Mouse (Mus musculus): ENCODE data around the gene Pklr. TPM values are rescaled to one million over a fixed set of nuclear protein-coding genes. Genes with fewer than 3 reads are reported as not detected.

Gene Pklr
- total and polyA plus RNA-seq, 2 experiments from 2014 or later: 0.04 TPM; not detected in 1

DNA sequence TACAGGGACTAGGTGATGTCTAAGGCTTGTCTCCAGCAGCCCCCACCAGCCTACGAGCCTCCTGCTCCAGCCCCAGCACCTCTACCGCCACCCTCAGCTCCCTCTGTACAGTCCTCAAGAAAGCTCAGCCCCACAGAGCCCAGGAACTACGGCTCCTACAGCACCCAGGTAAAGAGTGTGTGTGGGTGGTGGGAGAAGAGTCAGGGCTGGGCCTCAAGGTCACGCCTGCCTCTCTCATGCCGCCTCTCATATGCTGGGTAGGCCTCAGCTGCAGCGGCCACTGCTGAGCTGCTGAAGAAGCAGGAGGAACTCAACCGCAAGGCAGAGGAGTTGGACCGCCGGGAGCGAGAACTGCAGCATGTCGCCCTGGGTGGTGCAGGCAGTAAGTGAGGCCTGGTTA lies 43.1 kb downstream of the Pklr start:
- DNase-seq (ENCODE audit: low spot score) (no peak), ATAC-seq (ENCODE audit: insufficient read depth, low read depth) (no peak)
- no peaks in the 10 kb centered on the region for H3K27me3 ChIP-seq (ENCODE audit: control insufficient read depth, insufficient read depth, low read length)
- peaks cover 16% of the 10 kb centered on the region for H3K4me1 ChIP-seq (ENCODE audit: control insufficient read depth, insufficient read depth)
- peaks cover 59% of the 10 kb centered on the region for H3K36me3 ChIP-seq (replicated peaks; ENCODE audit: control insufficient read depth, insufficient read depth, low read length)
- TF ChIP-seq EP300 (IDR thresholded peaks at IDR 0.05; ENCODE audit: low read depth) (no peak), CTCF (IDR thresholded peaks at IDR 0.05; ENCODE audit: low read depth) (no peak)
- no peak overlapping the region for H3K9ac ChIP-seq (replicated peaks; ENCODE audit: low read depth, low read length)
- H3K4me3 ChIP-seq (ENCODE audit: low read depth, low read length): no peak overlapping the region
- H3K27ac ChIP-seq (ENCODE audit: low read depth): no peak overlapping the region
- WGBS: 88% methylated on average over 11 of the region's 11 CpGs
- no peaks in the 10 kb centered on the region for H3K9me3 ChIP-seq (replicated peaks; ENCODE audit: control insufficient read depth, low read length)
- H3K4me2 ChIP-seq (ENCODE audit: low read depth, low read length): no peak overlapping the region

DNA sequence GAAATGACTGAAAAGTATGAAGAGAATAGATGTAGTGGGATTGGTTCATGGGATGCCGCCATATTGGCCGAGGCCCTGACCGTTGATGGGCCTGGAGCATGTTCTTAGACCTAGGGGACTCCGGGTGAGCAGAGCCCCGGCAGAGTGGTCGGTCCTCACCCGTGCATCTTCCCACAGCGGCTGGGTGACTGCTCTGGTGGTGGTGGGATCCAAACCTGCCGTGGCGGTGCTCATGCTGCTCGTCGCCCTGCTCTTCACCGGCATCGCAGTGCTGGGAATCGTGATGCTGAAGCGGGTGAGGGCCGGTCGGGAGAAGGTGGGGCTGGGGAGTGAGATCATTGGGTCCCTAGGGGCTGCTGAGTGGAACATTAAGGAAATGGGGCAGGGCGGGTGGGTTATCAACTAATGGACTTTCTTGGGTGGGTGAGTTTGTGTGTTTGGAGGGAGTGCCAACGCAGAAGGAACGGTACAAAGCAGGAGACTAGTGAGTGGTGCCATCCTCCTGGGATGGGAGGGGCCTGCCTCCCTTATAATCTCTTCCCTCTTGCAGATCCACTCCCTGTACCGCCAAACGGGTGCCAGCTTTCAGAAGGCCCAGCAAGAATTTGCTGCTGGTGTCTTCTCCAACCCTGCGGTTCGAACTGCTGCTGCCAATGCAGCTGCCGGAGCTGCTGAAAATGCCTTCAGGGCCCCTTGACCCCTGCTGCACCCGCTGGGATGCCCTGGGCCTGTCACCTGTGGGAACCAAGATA lies 46.0 kb downstream of the Pklr start:
- Histone ChIP-seq H3K4me3 (ENCODE audit: low read depth, low read length) (no peak overlapping the region), H3K36me3 (replicated peaks; ENCODE audit: control insufficient read depth, insufficient read depth, low read length) (peaks cover 32% of the 10 kb centered on the region), H3K27me3 (ENCODE audit: control insufficient read depth, insufficient read depth, low read length) (no peaks in the 10 kb centered on the region), H3K4me2 (ENCODE audit: low read depth, low read length) (no peak overlapping the region), H3K4me1 (ENCODE audit: control insufficient read depth, insufficient read depth) (peaks cover 16% of the 10 kb centered on the region), H3K9me3 (replicated peaks; ENCODE audit: control insufficient read depth, low read length) (no peaks in the 10 kb centered on the region), H3K9ac (replicated peaks; ENCODE audit: low read depth, low read length) (no peak overlapping the region), H3K27ac (ENCODE audit: low read depth) (no peak overlapping the region)
- ATAC-seq (ENCODE audit: insufficient read depth, low read depth): no peak
- WGBS: 90% methylated on average over 27 of the region's 27 CpGs
- TF ChIP-seq EP300 (IDR thresholded peaks at IDR 0.05; ENCODE audit: low read depth) (no peak), CTCF (IDR thresholded peaks at IDR 0.05; ENCODE audit: low read depth) (no peak)
- DNase-seq (ENCODE audit: low spot score): no peak

DNA sequence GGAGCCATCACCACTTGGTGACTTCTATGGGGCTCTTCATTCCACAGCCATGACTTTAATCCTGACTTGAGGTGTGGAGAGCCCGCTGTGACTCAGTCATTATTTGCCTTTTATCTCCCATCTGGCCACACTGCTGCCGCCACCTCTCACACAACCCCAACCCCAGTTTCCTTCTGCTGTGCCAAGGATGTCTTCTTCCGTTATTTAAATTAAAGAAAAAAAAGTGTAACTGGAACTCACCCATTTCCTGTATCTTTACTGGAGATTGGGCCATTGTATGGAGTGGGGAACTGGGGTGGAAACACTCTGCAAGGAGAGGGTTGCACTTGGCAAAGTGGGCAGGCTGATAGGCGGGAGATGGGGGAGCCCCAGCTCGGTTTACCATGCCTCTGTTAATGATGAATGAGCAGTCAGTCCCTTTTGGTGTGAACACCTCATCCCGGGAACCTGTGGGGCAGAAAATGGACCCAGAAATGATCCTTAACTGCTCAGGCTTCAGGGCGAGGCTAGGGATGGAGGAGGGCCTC lies 46.7 kb downstream of the Pklr start:
- Histone ChIP-seq H3K4me2 (ENCODE audit: low read depth, low read length) (peak overlapping the region; percentile 96), H3K9me3 (replicated peaks; ENCODE audit: control insufficient read depth, low read length) (no peaks in the 10 kb centered on the region), H3K27me3 (ENCODE audit: control insufficient read depth, insufficient read depth, low read length) (no peaks in the 10 kb centered on the region), H3K36me3 (replicated peaks; ENCODE audit: control insufficient read depth, insufficient read depth, low read length) (peaks cover 32% of the 10 kb centered on the region), H3K27ac (ENCODE audit: low read depth) (no peak overlapping the region), H3K9ac (replicated peaks; ENCODE audit: low read depth, low read length) (no peak overlapping the region), H3K4me1 (ENCODE audit: control insufficient read depth, insufficient read depth) (peaks cover 16% of the 10 kb centered on the region), H3K4me3 (ENCODE audit: low read depth, low read length) (peak overlapping the region; percentile 56)
- 36% methylated on average over 7 of the region's 7 CpGs for WGBS
- TF ChIP-seq EP300 (IDR thresholded peaks at IDR 0.05; ENCODE audit: low read depth): no peak
- no peak for TF ChIP-seq CTCF (IDR thresholded peaks at IDR 0.05; ENCODE audit: low read depth)
- DNase-seq (ENCODE audit: low spot score) (no peak), ATAC-seq (ENCODE audit: insufficient read depth, low read depth) (no peak)

DNA sequence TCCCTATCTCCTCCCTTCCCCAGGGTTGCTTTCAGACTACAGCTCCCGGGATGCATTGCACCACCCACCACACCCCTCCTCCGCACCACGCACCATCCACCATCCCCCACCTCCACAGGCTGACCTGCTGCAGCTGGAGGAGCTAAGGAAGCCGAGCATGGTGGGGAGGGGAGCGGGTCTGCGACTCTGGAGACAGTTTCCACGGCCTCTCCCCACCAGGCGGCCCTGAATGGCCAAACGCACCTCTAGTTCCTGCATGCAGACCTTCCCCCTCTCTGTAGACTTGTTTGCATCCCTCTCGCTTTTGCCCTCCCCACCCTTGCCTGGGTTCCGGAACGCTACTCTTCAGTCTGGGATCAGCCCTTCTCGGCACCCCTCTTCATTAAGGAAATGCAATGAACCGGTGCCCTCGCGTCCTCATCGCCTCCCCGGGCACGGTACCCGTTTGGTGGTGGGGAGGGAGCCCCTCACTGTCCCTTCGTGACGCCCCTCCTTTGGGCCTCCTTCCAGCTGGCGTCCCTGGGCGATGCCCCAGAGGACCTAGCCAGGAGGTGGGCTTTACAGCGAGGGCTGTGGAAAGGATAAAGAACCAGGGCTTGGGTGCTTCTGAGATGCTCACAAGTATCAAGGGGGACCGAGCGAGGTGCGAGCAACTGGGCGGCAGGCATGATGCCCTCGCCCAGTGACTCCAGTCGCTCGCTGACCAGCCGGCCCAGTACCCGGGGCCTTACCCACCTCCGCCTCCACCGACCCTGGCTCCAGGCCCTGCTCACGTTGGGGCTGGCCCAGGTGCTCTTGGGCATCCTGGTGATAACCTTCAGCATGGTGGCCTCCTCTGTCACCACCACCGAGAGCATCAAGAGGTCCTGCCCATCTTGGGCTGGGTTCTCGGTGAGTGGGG lies 47.4 kb downstream of the Pklr start, which contains the start of gene Fam189b:
Fam189b (plus strand) TSS at position 86 of the 901 bp plus-strand sequence.
- 5% methylated on average over 39 of the region's 39 CpGs for WGBS
- no peak for TF ChIP-seq CTCF (IDR thresholded peaks at IDR 0.05; ENCODE audit: low read depth)
- TF ChIP-seq EP300 (IDR thresholded peaks at IDR 0.05; ENCODE audit: low read depth): no peak
- peaks cover 32% of the 10 kb centered on the region for H3K36me3 ChIP-seq (replicated peaks; ENCODE audit: control insufficient read depth, insufficient read depth, low read length)

DNA sequence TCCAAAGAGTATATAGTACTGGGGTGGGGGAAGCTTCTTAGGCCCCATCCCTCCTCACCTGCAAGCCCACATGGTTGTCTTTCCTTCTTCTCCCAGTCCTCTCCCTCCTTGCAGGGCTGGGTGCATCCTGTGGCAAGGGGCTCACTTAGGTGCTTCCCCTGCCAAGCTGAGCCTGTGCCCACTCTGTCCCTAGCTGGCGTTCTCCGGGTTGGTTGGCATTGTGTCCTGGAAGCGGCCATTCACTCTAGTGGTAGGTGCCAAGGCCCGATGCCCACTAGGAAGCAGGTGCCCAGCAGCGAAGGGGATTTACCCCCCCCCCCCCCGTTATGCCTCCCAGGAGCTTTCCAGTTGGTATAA lies 48.0 kb downstream of the Pklr start:
- Histone ChIP-seq H3K4me1 (ENCODE audit: control insufficient read depth, insufficient read depth) (peaks cover 8% of the 10 kb centered on the region; the same call in 1 of the 2 replicates), H3K36me3 (replicated peaks; ENCODE audit: control insufficient read depth, insufficient read depth, low read length) (peaks cover 32% of the 10 kb centered on the region), H3K27ac (ENCODE audit: low read depth) (no peak overlapping the region), H3K4me2 (ENCODE audit: low read depth, low read length) (peak overlapping the region; percentile 96), H3K9me3 (replicated peaks; ENCODE audit: control insufficient read depth, low read length) (no peaks in the 10 kb centered on the region), H3K4me3 (ENCODE audit: low read depth, low read length) (peak overlapping the region; percentile 56), H3K27me3 (ENCODE audit: control insufficient read depth, insufficient read depth, low read length) (no peaks in the 10 kb centered on the region), H3K9ac (replicated peaks; ENCODE audit: low read depth, low read length) (peak overlapping the region; percentile 59)
- 81% methylated on average over 6 of the region's 6 CpGs for WGBS
- ATAC-seq (ENCODE audit: insufficient read depth, low read depth): no peak
- no peak for TF ChIP-seq CTCF (IDR thresholded peaks at IDR 0.05; ENCODE audit: low read depth)
- no peak for TF ChIP-seq EP300 (IDR thresholded peaks at IDR 0.05; ENCODE audit: low read depth)
- DNase-seq (ENCODE audit: low spot score): no peak

More for the DNA sequence above, 47.4 kb downstream of the Pklr start, which contains the start of gene Fam189b:
- H3K27ac ChIP-seq (ENCODE audit: low read depth): peak within 1 kb of the TSS; percentile 16; the same call in 1 of the 2 replicates
- ATAC-seq (ENCODE audit: insufficient read depth, low read depth) (peak; percentile 95), DNase-seq (ENCODE audit: low spot score) (peak; percentile 84)
- H3K27me3 ChIP-seq (ENCODE audit: control insufficient read depth, insufficient read depth, low read length): no peaks in the 10 kb centered on the region
- peak within 1 kb of the TSS; percentile 56 for H3K4me3 ChIP-seq (ENCODE audit: low read depth, low read length)
- H3K4me2 ChIP-seq (ENCODE audit: low read depth, low read length): peak within 1 kb of the TSS; percentile 96
- peak within 1 kb of the TSS; percentile 59 for H3K9ac ChIP-seq (replicated peaks; ENCODE audit: low read depth, low read length)
- H3K9me3 ChIP-seq (replicated peaks; ENCODE audit: control insufficient read depth, low read length): no peaks in the 10 kb centered on the region
- H3K4me1 ChIP-seq (ENCODE audit: control insufficient read depth, insufficient read depth): peaks cover 12% of the 10 kb centered on the region
